In the genomic region with DNA sequence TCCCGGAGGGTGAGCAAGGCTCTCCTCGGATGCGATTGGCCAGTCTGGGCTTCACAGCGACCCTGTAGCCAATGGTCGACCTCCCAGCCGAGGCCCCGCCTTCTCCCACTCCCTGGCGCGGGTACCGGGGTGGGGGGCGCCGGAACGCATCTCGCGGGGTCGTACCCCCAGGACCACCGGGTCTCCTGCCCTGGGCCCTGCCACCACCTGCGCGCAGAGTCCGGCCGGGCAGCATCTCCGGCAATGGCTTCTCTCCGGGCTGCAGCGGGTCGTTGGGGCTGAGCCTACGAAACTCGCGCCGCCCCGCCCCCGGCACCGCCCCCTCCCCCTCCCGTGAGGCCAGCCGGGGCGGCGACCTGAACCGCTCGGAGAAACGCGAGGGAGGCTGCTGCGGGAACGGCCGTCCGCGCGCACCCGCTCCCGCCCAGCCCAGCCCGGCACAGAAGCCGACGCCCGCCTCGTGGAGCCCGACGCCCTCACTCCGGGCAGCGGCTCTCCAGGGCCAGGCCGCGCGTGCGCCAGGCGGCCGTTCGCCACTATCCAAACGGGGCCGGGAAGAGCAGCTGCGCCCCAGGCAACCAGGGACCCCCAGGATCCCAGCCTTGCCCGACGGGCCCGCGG, we compare ENCODE assay signal across 9 mouse cellular contexts. TPM values are rescaled to one million over a fixed set of nuclear protein-coding genes. Genes with fewer than 3 reads are reported as not detected.
DNase-seq lines count a peak whose midpoint lies in the region; ATAC-seq lines count a peak whose summit lies in the region.
"Had no signal": no experiment of that assay in that cellular context is flagged by ENCODE, and none has a peak within 500 bp of the region (broad histone marks: within the 10 kb centered on the region; RNA-seq: fewer than 3 reads in every experiment).

Hmx1 (plus strand) TSS at position 618 of the 621 bp plus-strand sequence.

- WGBS in forebrain, embryonic 11.5 days, result 1% methylated on average over 65 of the region's 71 CpGs
- WGBS in limb, embryonic 15.5 days, result under 1% methylated on average over 59 of the region's 71 CpGs
- WGBS in stomach, embryonic 14.5 days, result under 1% methylated on average over 30 of the region's 71 CpGs

- no peaks in the 10 kb centered on the region for H3K36me3 ChIP-seq in forebrain, embryonic 11.5 days (ENCODE audit: control insufficient read depth, insufficient read depth, low read length)
- H3K36me3 ChIP-seq in limb, embryonic 15.5 days, result no peaks in the 10 kb centered on the region
- no peaks in the 10 kb centered on the region for H3K36me3 ChIP-seq in stomach, embryonic 14.5 days (ENCODE audit: control insufficient read depth, insufficient read depth, low read length)

- peak within 1 kb of the TSS; percentile 51 for H3K4me3 ChIP-seq in forebrain, embryonic 11.5 days (ENCODE audit: low read depth, low read length)
- H3K4me3 ChIP-seq in limb, embryonic 15.5 days, result peak within 1 kb of the TSS; percentile 55
- peak within 1 kb of the TSS; percentile 43 for H3K4me3 ChIP-seq in stomach, embryonic 14.5 days (ENCODE audit: low read depth, low read length)
- H3K4me3 ChIP-seq: megakaryocyte, embryonic 14.5 days had no signal

- H3K9me3 ChIP-seq in forebrain, embryonic 11.5 days (ENCODE audit: control insufficient read depth, low read length), result no peaks in the 10 kb centered on the region; the same call in 1 of the 2 replicates
- no peaks in the 10 kb centered on the region for H3K9me3 ChIP-seq in limb, embryonic 15.5 days
- H3K9me3 ChIP-seq in stomach, embryonic 14.5 days (ENCODE audit: control insufficient read depth, low read depth, low read length), result no peaks in the 10 kb centered on the region

- peak within 1 kb of the TSS; percentile 20; the same call in 1 of the 2 replicates for H3K9ac ChIP-seq in forebrain, embryonic 11.5 days (ENCODE audit: low read length)
- H3K9ac ChIP-seq in limb, embryonic 15.5 days, result no peak within 1 kb of the TSS
- H3K9ac ChIP-seq in stomach, embryonic 14.5 days (replicated peaks; ENCODE audit: low read depth, low read length), result no peak within 1 kb of the TSS

- ATAC-seq in forebrain, embryonic 11.5 days (replicated peaks; ENCODE audit: low FRiP score), result peak; percentile 91
- ATAC-seq in limb, embryonic 15.5 days (ENCODE audit: insufficient number of reproducible peaks, low FRiP score, low TSS enrichment, low read depth), result peak; percentile 74
- peak; percentile 85 for ATAC-seq in stomach, embryonic 14.5 days (ENCODE audit: insufficient number of reproducible peaks, insufficient read depth, low FRiP score, low read depth)

- peak within 1 kb of the TSS; percentile 73 for H3K4me2 ChIP-seq in forebrain, embryonic 11.5 days (ENCODE audit: low read depth, low read length, severe bottlenecking)
- H3K4me2 ChIP-seq in limb, embryonic 15.5 days, result peak within 1 kb of the TSS; percentile 89
- peak within 1 kb of the TSS; percentile 58 for H3K4me2 ChIP-seq in stomach, embryonic 14.5 days (replicated peaks; ENCODE audit: low read depth, low read length)

- H3K27ac ChIP-seq in forebrain, embryonic 11.5 days (ENCODE audit: low read depth, low read length), result no peak within 1 kb of the TSS
- no peak within 1 kb of the TSS for H3K27ac ChIP-seq in limb, embryonic 15.5 days
- no peak within 1 kb of the TSS for H3K27ac ChIP-seq in stomach, embryonic 14.5 days (ENCODE audit: low read length)

- peaks cover 100% of the 10 kb centered on the region for H3K27me3 ChIP-seq in forebrain, embryonic 11.5 days (ENCODE audit: control insufficient read depth, insufficient read depth, low read length)
- peaks cover 100% of the 10 kb centered on the region for H3K27me3 ChIP-seq in limb, embryonic 15.5 days
- peaks cover 95% of the 10 kb centered on the region for H3K27me3 ChIP-seq in stomach, embryonic 14.5 days (ENCODE audit: control insufficient read depth, insufficient read depth, low read length)

- peak; percentile 57 to 67 for DNase-seq in kidney, postnatal 4 days
- no peak for DNase-seq in kidney, adult 8-10 months
- DNase-seq in forebrain, embryonic 11.5 days (ENCODE audit: low spot score), result peak; percentile 87
- DNase-seq in gastrocnemius, adult 8-10 months (ENCODE audit: low spot score in 2 of 2), result no peak
- no peak for DNase-seq in adipocyte (ENCODE audit: low spot score)
- no peak for DNase-seq in lung, adult 18-20 months

- H3K4me1 ChIP-seq in forebrain, embryonic 11.5 days (replicated peaks; ENCODE audit: control insufficient read depth, insufficient read depth, low read length), result peaks cover 12% of the 10 kb centered on the region
- H3K4me1 ChIP-seq in limb, embryonic 15.5 days, result peaks cover 32% of the 10 kb centered on the region
- 0 out of 2 replicates have a peak, but pooled peaks cover 12% of the 10 kb centered on the region for H3K4me1 ChIP-seq in stomach, embryonic 14.5 days (ENCODE audit: control insufficient read depth, insufficient read depth, low read length)

RNA-seq across cellular contexts. Expression of gene Hmx1, which starts in this region (rescaled TPM):
- polyA plus RNA-seq in forebrain, embryonic 11.5 days (2014; fragmentation: Nextera tagmentation; extraction: Ambion mirVana), result 0.44 and 0.55 TPM in 2 replicates
- not detected in 2 replicates for polyA plus RNA-seq in limb, embryonic 15.5 days (2015; fragmentation: Nextera tagmentation; extraction: Ambion mirVana)
- polyA plus RNA-seq in stomach, embryonic 14.5 days (2014; fragmentation: Nextera tagmentation; extraction: Ambion mirVana), result not detected in 2 replicates
- not detected for total RNA-seq in gastrocnemius, adult 8-10 months (2022)

Comparison
In these comparisons a context has a peak if more than half of its experiments do, and no peak if none do; other contexts are left out.
1. DNase-seq: peak in kidney, postnatal 4 days (2 of 2); none in kidney, adult 8-10 months (0 of 2), gastrocnemius, adult 8-10 months (0 of 2), adipocyte (single experiment) and lung, adult 18-20 months (0 of 2).
2. Peak in DNase-seq, ATAC-seq, H3K4me3 ChIP-seq, H3K9ac ChIP-seq and H3K4me2 ChIP-seq in forebrain, embryonic 11.5 days; RNA of the gene not detected or under 1 TPM.
3. Peak in ATAC-seq, H3K4me3 ChIP-seq and H3K4me2 ChIP-seq in limb, embryonic 15.5 days; RNA of the gene not detected or under 1 TPM.
4. Peak in ATAC-seq, H3K4me3 ChIP-seq and H3K4me2 ChIP-seq in stomach, embryonic 14.5 days; RNA of the gene not detected or under 1 TPM.
5. Peak in every context shown above with its lines, with median percentiles within 50 percentile points of each other: ATAC-seq, H3K4me2 ChIP-seq and H3K4me3 ChIP-seq.